ENCODE assay signal across 8 mouse cellular contexts in the genomic region with DNA sequence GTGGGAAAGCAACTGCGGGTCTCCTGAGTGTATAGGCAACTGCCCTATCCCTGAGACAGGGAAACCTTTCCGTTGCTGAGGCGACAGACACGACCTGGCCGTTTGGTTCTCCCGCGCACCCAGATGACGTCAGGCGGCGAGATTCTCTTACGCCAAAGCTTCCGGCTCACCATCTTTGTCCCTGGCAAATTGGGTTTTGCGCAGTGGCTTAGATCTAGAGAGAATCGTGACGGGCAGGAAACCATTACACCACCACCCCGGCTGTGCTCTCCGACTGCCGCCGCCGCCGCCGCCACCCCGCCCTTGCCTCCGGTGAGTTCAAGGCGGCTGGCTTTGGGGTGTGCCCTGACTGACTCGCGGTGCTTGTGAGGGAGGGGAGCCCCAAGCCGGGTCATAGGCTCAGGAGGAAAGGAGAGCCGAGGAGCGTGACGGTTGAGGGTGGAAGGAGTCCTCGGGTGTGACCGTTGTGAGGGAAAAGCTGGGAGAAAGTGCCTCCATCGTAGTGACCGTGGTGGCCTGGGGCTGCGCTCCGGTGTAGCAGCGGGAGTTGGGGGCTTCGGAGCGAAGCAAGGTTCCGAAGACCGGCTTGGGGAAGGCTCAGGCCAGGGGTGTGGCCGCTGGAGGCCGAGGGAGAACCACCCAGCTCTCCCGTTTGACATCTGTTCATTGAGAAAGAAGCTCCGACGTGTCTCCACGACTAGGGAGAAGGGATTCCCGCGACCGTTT. TPM values are rescaled to one million over a fixed set of nuclear protein-coding genes. Genes with fewer than 3 reads are reported as not detected.
DNase-seq lines count a peak whose midpoint lies in the region; ATAC-seq and TF ChIP-seq lines count a peak whose summit lies in the region.

Gene Pex12 (minus strand): TSS at position 61 of the 726 bp plus-strand sequence.

- H3K36me3 ChIP-seq in C2C12 (ENCODE audit: control insufficient read depth, insufficient read depth) (peaks cover 9% of the 10 kb centered on the region), myocyte (ENCODE audit: control insufficient read depth, insufficient read depth) (no peaks in the 10 kb centered on the region)
- H3K36me3 ChIP-seq in erythroblast, embryonic 14.5 days (ENCODE audit: control insufficient read depth), result peaks cover 32% of the 10 kb centered on the region
- H3K36me3 ChIP-seq in heart, embryonic 11.5 days (ENCODE audit: control insufficient read depth, insufficient read depth, low read length), result no peaks in the 10 kb centered on the region
- no peaks in the 10 kb centered on the region for H3K36me3 ChIP-seq in kidney, embryonic 16.5 days (ENCODE audit: insufficient read depth, low read length)
- H3K36me3 ChIP-seq in liver, adult 2 months (ENCODE audit: control insufficient read depth, insufficient read depth, low read length), result no peaks in the 10 kb centered on the region
- no peaks in the 10 kb centered on the region for H3K36me3 ChIP-seq in splenic B cell, adult 2 months (ENCODE audit: control insufficient read depth, insufficient read depth, low read length, poor library complexity, severe bottlenecking)

- DNase-seq in brain, embryonic 14.5 days (ENCODE audit: low read depth), result peak; percentile 98
- peak; percentile 88 for DNase-seq in liver, adult 2 months (ENCODE audit: extremely low read depth, low read depth, low spot score)
- peak; percentile 98 for DNase-seq in splenic B cell, adult 2 months (ENCODE audit: low read depth, low spot score)

- WGBS in heart, embryonic 11.5 days (ENCODE audit: insufficient replicate concordance), result under 1% methylated on average over 51 of the region's 51 CpGs
- under 1% methylated on average over 51 of the region's 51 CpGs for WGBS in kidney, embryonic 16.5 days
- WGBS in liver, adult 2 months, result under 1% methylated on average over 51 of the region's 51 CpGs

- H3K79me3 ChIP-seq in C2C12 (ENCODE audit: low read depth), result peaks cover 46% of the 10 kb centered on the region

- H3K9me3 ChIP-seq in erythroblast, embryonic 14.5 days (ENCODE audit: control insufficient read depth, low read length), result no peaks in the 10 kb centered on the region
- no peaks in the 10 kb centered on the region for H3K9me3 ChIP-seq in heart, embryonic 11.5 days (replicated peaks; ENCODE audit: control insufficient read depth, low read length)
- H3K9me3 ChIP-seq in kidney, embryonic 16.5 days (ENCODE audit: low read length), result no peaks in the 10 kb centered on the region

- H3K4me3 ChIP-seq in C2C12 (ENCODE audit: insufficient read depth, poor library complexity, severe bottlenecking) (peak within 1 kb of the TSS; percentile 97), myocyte (peak within 1 kb of the TSS; percentile 82)
- peak within 1 kb of the TSS; percentile 70 for H3K4me3 ChIP-seq in erythroblast, embryonic 14.5 days (replicated peaks)
- H3K4me3 ChIP-seq in heart, embryonic 11.5 days (ENCODE audit: low read depth, low read length), result peak within 1 kb of the TSS; percentile 95
- H3K4me3 ChIP-seq in kidney, embryonic 16.5 days (ENCODE audit: low read length), result peak within 1 kb of the TSS; percentile 84
- peak within 1 kb of the TSS; percentile 89 for H3K4me3 ChIP-seq in liver, adult 2 months (ENCODE audit: insufficient read depth, low read depth, low read length)

- peak within 1 kb of the TSS; percentile 96 for H3K27ac ChIP-seq in heart, embryonic 11.5 days (ENCODE audit: low read depth, low read length)
- peak within 1 kb of the TSS; percentile 97 for H3K27ac ChIP-seq in kidney, embryonic 16.5 days (ENCODE audit: low read length)
- H3K27ac ChIP-seq in liver, adult 2 months (replicated peaks; ENCODE audit: insufficient read depth, low read depth, low read length), result peak within 1 kb of the TSS; percentile 62

- no peak for TF ChIP-seq CTCF in C2C12 (IDR thresholded peaks at IDR 0.05; ENCODE audit: control insufficient read depth, insufficient read depth, insufficient read length)
- TF ChIP-seq CTCF in brain, embryonic 14.5 days (IDR thresholded peaks at IDR 0.05; ENCODE audit: borderline replicate concordance, extremely low read depth, insufficient read depth, insufficient read length), result no peak
- no peak for TF ChIP-seq CTCF in liver, adult 2 months (IDR thresholded peaks at IDR 0.05; ENCODE audit: low read depth, low read length)

- peak; percentile 57 for ATAC-seq in heart, embryonic 11.5 days (replicated peaks; ENCODE audit: insufficient number of reproducible peaks, low FRiP score, low TSS enrichment)
- ATAC-seq in kidney, embryonic 16.5 days (ENCODE audit: low FRiP score, low TSS enrichment), result peak; percentile 72

- TF ChIP-seq POLR2A in brain, embryonic 14.5 days (IDR thresholded peaks at IDR 0.05; ENCODE audit: borderline replicate concordance, extremely low read depth, insufficient read depth, insufficient read length, poor library complexity, severe bottlenecking), result peak; percentile 42; the same call in 1 of the 2 replicates
- TF ChIP-seq POLR2A in liver, adult 2 months (IDR thresholded peaks at IDR 0.05; ENCODE audit: extremely low read depth, insufficient read depth, low read length), result 0 out of 2 replicates have a peak, but pooled peaks have one; percentile 17
- peak; percentile 84 for TF ChIP-seq POLR2A in myocyte (IDR thresholded peaks at IDR 0.05; ENCODE audit: insufficient read length, low read depth)

- H3K79me2 ChIP-seq in C2C12 (ENCODE audit: control insufficient read depth, insufficient read depth) (peaks cover 67% of the 10 kb centered on the region), myocyte (ENCODE audit: control insufficient read depth, insufficient read depth) (peaks cover 48% of the 10 kb centered on the region)
- peaks cover 20% of the 10 kb centered on the region; the same call in 1 of the 2 replicates for H3K79me2 ChIP-seq in liver, adult 2 months (ENCODE audit: control insufficient read depth, insufficient read depth, low read length)

- no peaks in the 10 kb centered on the region for H3K27me3 ChIP-seq in C2C12 (ENCODE audit: control insufficient read depth, insufficient read depth, insufficient read length)
- no peaks in the 10 kb centered on the region for H3K27me3 ChIP-seq in erythroblast, embryonic 14.5 days (ENCODE audit: control insufficient read depth)
- H3K27me3 ChIP-seq in heart, embryonic 11.5 days (ENCODE audit: control insufficient read depth, insufficient read depth, low read length), result no peaks in the 10 kb centered on the region
- H3K27me3 ChIP-seq in kidney, embryonic 16.5 days (ENCODE audit: insufficient read depth, low read length), result no peaks in the 10 kb centered on the region
- no peaks in the 10 kb centered on the region for H3K27me3 ChIP-seq in liver, adult 2 months (ENCODE audit: control insufficient read depth, insufficient read depth, low read length)
- no peaks in the 10 kb centered on the region for H3K27me3 ChIP-seq in myocyte (ENCODE audit: control insufficient read depth, insufficient read depth, insufficient read length)
- no peaks in the 10 kb centered on the region for H3K27me3 ChIP-seq in splenic B cell, adult 2 months (ENCODE audit: control insufficient read depth, insufficient read depth, low read length, poor library complexity, severe bottlenecking)

- H3K9ac ChIP-seq in heart, embryonic 11.5 days (ENCODE audit: low read depth, low read length), result peak within 1 kb of the TSS; percentile 97
- peak within 1 kb of the TSS; percentile 87 for H3K9ac ChIP-seq in kidney, embryonic 16.5 days (replicated peaks; ENCODE audit: low read length)
- H3K9ac ChIP-seq in liver, adult 2 months (ENCODE audit: low read depth, low read length), result peak within 1 kb of the TSS; percentile 96

- peaks cover 66% of the 10 kb centered on the region for H3K4me1 ChIP-seq in erythroblast, embryonic 14.5 days (ENCODE audit: control insufficient read depth)
- peaks cover 16% of the 10 kb centered on the region for H3K4me1 ChIP-seq in heart, embryonic 11.5 days (ENCODE audit: control insufficient read depth, insufficient read depth, low read length)
- peaks cover 30% of the 10 kb centered on the region for H3K4me1 ChIP-seq in kidney, embryonic 16.5 days (ENCODE audit: insufficient read depth, low read length)
- H3K4me1 ChIP-seq in liver, adult 2 months (ENCODE audit: control insufficient read depth, insufficient read depth, low read length), result peaks cover 4% of the 10 kb centered on the region

- peak within 1 kb of the TSS; percentile 87 for H3K4me2 ChIP-seq in heart, embryonic 11.5 days
- H3K4me2 ChIP-seq in kidney, embryonic 16.5 days (replicated peaks; ENCODE audit: low read depth, low read length), result peak within 1 kb of the TSS; percentile 78
- peak within 1 kb of the TSS; percentile 93 for H3K4me2 ChIP-seq in myocyte (ENCODE audit: low read depth)

- H3ac ChIP-seq in C2C12 (ENCODE audit: control insufficient read depth, insufficient read length, low read depth) (peak within 1 kb of the TSS; percentile 94), myocyte (ENCODE audit: control insufficient read depth, insufficient read length) (peak within 1 kb of the TSS; percentile 30)

TF ChIP-seq in C2C12, 6 proteins besides CTCF, POLR2A, EP300 and RAD21:
- TF ChIP-seq MAX (IDR thresholded peaks at IDR 0.05) (peak; percentile 50), MYOD1 (IDR thresholded peaks at IDR 0.05; ENCODE audit: control insufficient read depth, insufficient read length, low read depth) (no peak), MYOG (IDR thresholded peaks at IDR 0.05; ENCODE audit: control insufficient read depth, extremely low read depth, insufficient read length) (no peak), FOSL1 (IDR thresholded peaks at IDR 0.05; ENCODE audit: insufficient read depth, low read length, poor library complexity, severe bottlenecking) (no peak), USF1 (IDR thresholded peaks at IDR 0.05; ENCODE audit: low read depth) (no peak), CEBPB (IDR thresholded peaks at IDR 0.05; ENCODE audit: low read depth) (no peak)

TF ChIP-seq in myocyte, 11 proteins besides CTCF, POLR2A, EP300 and RAD21:
- TF ChIP-seq MAX (IDR thresholded peaks at IDR 0.05; ENCODE audit: low read depth), result no peak
- peak; percentile 82 for TF ChIP-seq E2F4 (IDR thresholded peaks at IDR 0.05; ENCODE audit: insufficient read depth)
- TF ChIP-seq MYOG (IDR thresholded peaks at IDR 0.05; ENCODE audit: control insufficient read depth in 1 of 3, insufficient read depth in 1 of 3, insufficient read length in 2 of 3, low read depth in 2 of 3), result peak in 1 of 3 experiments; percentile 5
- no peak for TF ChIP-seq TCF12 (IDR thresholded peaks at IDR 0.05; ENCODE audit: insufficient read depth, poor library complexity, severe bottlenecking)
- peak; percentile 72 for TF ChIP-seq POLR2AphosphoS2 (IDR thresholded peaks at IDR 0.05; ENCODE audit: insufficient read length, low read depth)
- TF ChIP-seq SRF (IDR thresholded peaks at IDR 0.05; ENCODE audit: control insufficient read depth, insufficient read length, low read depth), result peak; percentile 93

RNA-seq across cellular contexts. Expression of gene Pex12, which starts in this region (rescaled TPM):
- polyA plus RNA-seq in C2C12 (2012; fragmentation: generic; extraction: Trizol) (6.1 TPM), myocyte (2012; fragmentation: generic; extraction: Trizol) (8.7 TPM)
- polyA plus RNA-seq in brain, embryonic 14.5 days (2012; rRNA removed), result 13.6 and 13.7 TPM in 2 replicates
- 0.02 and 0.07 TPM in 2 replicates for polyA plus RNA-seq in erythroblast, embryonic 14.5 days (2012)
- 9.6 and 9.7 TPM in 2 replicates for polyA plus RNA-seq in heart, embryonic 11.5 days (2014; fragmentation: Nextera tagmentation; extraction: Ambion mirVana)
- polyA plus RNA-seq in kidney, embryonic 16.5 days (2015; fragmentation: Nextera tagmentation; extraction: Ambion mirVana), result 14.0 and 15.2 TPM in 2 replicates
- 4.3 and 5.5 TPM in 2 replicates for total RNA-seq in liver, adult 2 months (2014; rRNA removed)
- 7.9 and 10.1 TPM in 2 replicates for polyA plus RNA-seq in liver, adult 2 months (2012; rRNA removed)

Comparison
In these comparisons a context has a peak if more than half of its experiments do, and no peak if none do; other contexts are left out.
1. Peak in every context shown above with its lines: DNase-seq, ATAC-seq, H3K4me3 ChIP-seq and H3K27ac ChIP-seq.
2. POLR2A ChIP-seq: peak in every context shown above with its lines; median percentile 84 in myocyte; 42 in brain, embryonic 14.5 days; 17 in liver, adult 2 months.